Mouse (Mus musculus) bone marrow macrophage, adult 2 months (primary cell): ENCODE results near the gene Ppid.

Experiments
- CTCF ChIP-seq: IDR thresholded peaks from 2 replicates; pipeline ENCODE4 v1.5.1; 2012; ENCODE audit warnings: low read depth, mild to moderate bottlenecking, low read length, moderate library complexity
- POLR2A ChIP-seq: IDR thresholded peaks from 2 replicates; pipeline ENCODE4 v1.6.1; 2012; ENCODE audit warnings: mild to moderate bottlenecking, low read depth, low read length, borderline replicate concordance

- no peak; the same call in 1 of the 2 replicates for TF ChIP-seq POLR2A
- no peak for TF ChIP-seq CTCF
Observed at GRCm38 (mm10) chr3:79590863-79591792, at the start of gene Ppid.
